Mouse (Mus musculus): ENCODE measurements at regions not wholly inside any gene's neighbourhood (a gene's known extent, or its start where the extent isn't known, plus 50 kb on each side); places are given as distances from the start of the nearest gene placed in this dataset.
A peak's percentile ranks its signal among the peaks of the same experiment; 100 is the strongest.

- no peaks in the 10 kb centered on the region for H3K36me3 ChIP-seq (ENCODE audit: control insufficient read depth, insufficient read depth, low read length)
- no peak overlapping the region for H3K4me3 ChIP-seq (ENCODE audit: low read depth, low read length)
- H3K27me3 ChIP-seq (ENCODE audit: control insufficient read depth, insufficient read depth, low read length) = no peaks in the 10 kb centered on the region
- DNase-seq (ENCODE audit: low spot score) (no peak), ATAC-seq (replicated peaks; ENCODE audit: low FRiP score) (no peak)
- H3K9ac ChIP-seq (ENCODE audit: low read length) = no peak overlapping the region
- WGBS = 75% methylated on average over 4 of the region's 4 CpGs
- H3K4me1 ChIP-seq (replicated peaks; ENCODE audit: control insufficient read depth, insufficient read depth, low read length) = peaks cover 3% of the 10 kb centered on the region; the same call in 1 of the 2 replicates
- H3K9me3 ChIP-seq (ENCODE audit: control insufficient read depth, low read length) = no peaks in the 10 kb centered on the region
- H3K4me2 ChIP-seq (ENCODE audit: low read depth, low read length, severe bottlenecking) = no peak overlapping the region
- no peak overlapping the region for H3K27ac ChIP-seq (ENCODE audit: low read depth, low read length)
These were observed 253.1 kb upstream of the Tbl1xr1 start for GRCm38 (mm10) chr3:21823331-21823730.

GRCm38 (mm10) chr3:21824101-21824880, 252.2 kb upstream of the Tbl1xr1 start:
- Histone ChIP-seq H3K4me1 (replicated peaks; ENCODE audit: control insufficient read depth, insufficient read depth, low read length) (peaks cover 3% of the 10 kb centered on the region; the same call in 1 of the 2 replicates), H3K36me3 (ENCODE audit: control insufficient read depth, insufficient read depth, low read length) (no peaks in the 10 kb centered on the region), H3K27me3 (ENCODE audit: control insufficient read depth, insufficient read depth, low read length) (no peaks in the 10 kb centered on the region), H3K27ac (ENCODE audit: low read depth, low read length) (no peak overlapping the region), H3K4me3 (ENCODE audit: low read depth, low read length) (no peak overlapping the region), H3K9ac (ENCODE audit: low read length) (no peak overlapping the region), H3K9me3 (ENCODE audit: control insufficient read depth, low read length) (no peaks in the 10 kb centered on the region), H3K4me2 (ENCODE audit: low read depth, low read length, severe bottlenecking) (no peak overlapping the region)
- ATAC-seq (replicated peaks; ENCODE audit: low FRiP score) (peak; percentile 63), DNase-seq (ENCODE audit: low spot score) (no peak)
- WGBS = 49% methylated on average over 8 of the region's 8 CpGs

- H3K27ac ChIP-seq (ENCODE audit: low read depth, low read length) = no peak overlapping the region
- H3K9ac ChIP-seq (ENCODE audit: low read length) = no peak overlapping the region
- no peak overlapping the region for H3K4me2 ChIP-seq (ENCODE audit: low read depth, low read length, severe bottlenecking)
- ATAC-seq (replicated peaks; ENCODE audit: low FRiP score) (no peak), DNase-seq (ENCODE audit: low spot score) (no peak)
- H3K9me3 ChIP-seq (ENCODE audit: control insufficient read depth, low read length) = no peaks in the 10 kb centered on the region
- no peaks in the 10 kb centered on the region for H3K36me3 ChIP-seq (ENCODE audit: control insufficient read depth, insufficient read depth, low read length)
- no peaks in the 10 kb centered on the region for H3K27me3 ChIP-seq (ENCODE audit: control insufficient read depth, insufficient read depth, low read length)
- no peak overlapping the region for H3K4me3 ChIP-seq (ENCODE audit: low read depth, low read length)
- WGBS = 90% methylated on average over 5 of the region's 5 CpGs
- peaks cover 3% of the 10 kb centered on the region; the same call in 1 of the 2 replicates for H3K4me1 ChIP-seq (replicated peaks; ENCODE audit: control insufficient read depth, insufficient read depth, low read length)
These were observed 251.4 kb upstream of the Tbl1xr1 start for GRCm38 (mm10) chr3:21824913-21825610.

- H3K27me3 ChIP-seq (ENCODE audit: control insufficient read depth, insufficient read depth, low read length) = no peaks in the 10 kb centered on the region
- ATAC-seq (replicated peaks; ENCODE audit: low FRiP score) (no peak), DNase-seq (ENCODE audit: low spot score) (no peak)
- H3K27ac ChIP-seq (ENCODE audit: low read depth, low read length) = no peak overlapping the region
- H3K4me2 ChIP-seq (ENCODE audit: low read depth, low read length, severe bottlenecking) = no peak overlapping the region
- H3K36me3 ChIP-seq (ENCODE audit: control insufficient read depth, insufficient read depth, low read length) = no peaks in the 10 kb centered on the region
- H3K9ac ChIP-seq (ENCODE audit: low read length) = no peak overlapping the region
- H3K9me3 ChIP-seq (ENCODE audit: control insufficient read depth, low read length) = no peaks in the 10 kb centered on the region
- H3K4me1 ChIP-seq (replicated peaks; ENCODE audit: control insufficient read depth, insufficient read depth, low read length) = peaks cover 3% of the 10 kb centered on the region; the same call in 1 of the 2 replicates
- H3K4me3 ChIP-seq (ENCODE audit: low read depth, low read length) = no peak overlapping the region
These were observed 248.8 kb upstream of the Tbl1xr1 start for GRCm38 (mm10) chr3:21827656-21828055.

- H3K9ac ChIP-seq (ENCODE audit: low read length) = no peak overlapping the region
- H3K36me3 ChIP-seq (ENCODE audit: control insufficient read depth, insufficient read depth, low read length) = no peaks in the 10 kb centered on the region
- no peak overlapping the region for H3K4me2 ChIP-seq (ENCODE audit: low read depth, low read length, severe bottlenecking)
- DNase-seq (ENCODE audit: low spot score) (no peak), ATAC-seq (replicated peaks; ENCODE audit: low FRiP score) (no peak)
- no peaks in the 10 kb centered on the region for H3K4me1 ChIP-seq (replicated peaks; ENCODE audit: control insufficient read depth, insufficient read depth, low read length)
- H3K27me3 ChIP-seq (ENCODE audit: control insufficient read depth, insufficient read depth, low read length) = no peaks in the 10 kb centered on the region
- H3K9me3 ChIP-seq (ENCODE audit: control insufficient read depth, low read length) = no peaks in the 10 kb centered on the region
- H3K4me3 ChIP-seq (ENCODE audit: low read depth, low read length) = no peak overlapping the region
- no peak overlapping the region for H3K27ac ChIP-seq (ENCODE audit: low read depth, low read length)
- 97% methylated on average over 12 of the region's 12 CpGs for WGBS
These were observed 243.3 kb upstream of the Tbl1xr1 start for GRCm38 (mm10) chr3:21833111-21833510.

GRCm38 (mm10) chr3:21835526-21835925, 240.9 kb upstream of the Tbl1xr1 start:
- no peak overlapping the region for H3K4me2 ChIP-seq (ENCODE audit: low read depth, low read length, severe bottlenecking)
- H3K4me1 ChIP-seq (replicated peaks; ENCODE audit: control insufficient read depth, insufficient read depth, low read length) = no peaks in the 10 kb centered on the region
- no peaks in the 10 kb centered on the region for H3K27me3 ChIP-seq (ENCODE audit: control insufficient read depth, insufficient read depth, low read length)
- no peak overlapping the region for H3K9ac ChIP-seq (ENCODE audit: low read length)
- ATAC-seq (replicated peaks; ENCODE audit: low FRiP score) (no peak), DNase-seq (ENCODE audit: low spot score) (no peak)
- H3K27ac ChIP-seq (ENCODE audit: low read depth, low read length) = no peak overlapping the region
- 81% methylated on average over 1 of the region's 1 CpGs for WGBS
- no peak overlapping the region for H3K4me3 ChIP-seq (ENCODE audit: low read depth, low read length)
- no peaks in the 10 kb centered on the region for H3K9me3 ChIP-seq (ENCODE audit: control insufficient read depth, low read length)
- H3K36me3 ChIP-seq (ENCODE audit: control insufficient read depth, insufficient read depth, low read length) = no peaks in the 10 kb centered on the region

GRCm38 (mm10) chr3:21837297-21837946, 239.0 kb upstream of the Tbl1xr1 start:
- no peaks in the 10 kb centered on the region for H3K36me3 ChIP-seq (ENCODE audit: control insufficient read depth, insufficient read depth, low read length)
- 0 out of 2 replicates have a peak, but pooled peaks cover 2% of the 10 kb centered on the region for H3K4me1 ChIP-seq (replicated peaks; ENCODE audit: control insufficient read depth, insufficient read depth, low read length)
- H3K27ac ChIP-seq (ENCODE audit: low read depth, low read length) = no peak overlapping the region
- H3K27me3 ChIP-seq (ENCODE audit: control insufficient read depth, insufficient read depth, low read length) = no peaks in the 10 kb centered on the region
- no peak overlapping the region for H3K9ac ChIP-seq (ENCODE audit: low read length)
- 79% methylated on average over 4 of the region's 4 CpGs for WGBS
- no peak overlapping the region for H3K4me3 ChIP-seq (ENCODE audit: low read depth, low read length)
- no peak for DNase-seq (ENCODE audit: low spot score)
- no peak overlapping the region for H3K4me2 ChIP-seq (ENCODE audit: low read depth, low read length, severe bottlenecking)
- no peaks in the 10 kb centered on the region for H3K9me3 ChIP-seq (ENCODE audit: control insufficient read depth, low read length)
- no peak for ATAC-seq (replicated peaks; ENCODE audit: low FRiP score)

GRCm38 (mm10) chr3:21840751-21841488, 235.5 kb upstream of the Tbl1xr1 start:
- Histone ChIP-seq H3K4me3 (ENCODE audit: low read depth, low read length) (no peak overlapping the region), H3K4me2 (ENCODE audit: low read depth, low read length, severe bottlenecking) (no peak overlapping the region), H3K9me3 (ENCODE audit: control insufficient read depth, low read length) (no peaks in the 10 kb centered on the region), H3K9ac (ENCODE audit: low read length) (no peak overlapping the region), H3K4me1 (replicated peaks; ENCODE audit: control insufficient read depth, insufficient read depth, low read length) (0 out of 2 replicates have a peak, but pooled peaks cover 2% of the 10 kb centered on the region), H3K27me3 (ENCODE audit: control insufficient read depth, insufficient read depth, low read length) (no peaks in the 10 kb centered on the region), H3K36me3 (ENCODE audit: control insufficient read depth, insufficient read depth, low read length) (no peaks in the 10 kb centered on the region), H3K27ac (ENCODE audit: low read depth, low read length) (no peak overlapping the region)
- DNase-seq (ENCODE audit: low spot score) = no peak
- ATAC-seq (replicated peaks; ENCODE audit: low FRiP score) = peak; percentile 63; the same call in 1 of the 2 replicates
- WGBS = 33% methylated on average over 5 of the region's 5 CpGs

Measured in forebrain, embryonic 11.5 days (tissue).